ENCODE assay signal across 11 mouse cellular contexts in the genomic region with DNA sequence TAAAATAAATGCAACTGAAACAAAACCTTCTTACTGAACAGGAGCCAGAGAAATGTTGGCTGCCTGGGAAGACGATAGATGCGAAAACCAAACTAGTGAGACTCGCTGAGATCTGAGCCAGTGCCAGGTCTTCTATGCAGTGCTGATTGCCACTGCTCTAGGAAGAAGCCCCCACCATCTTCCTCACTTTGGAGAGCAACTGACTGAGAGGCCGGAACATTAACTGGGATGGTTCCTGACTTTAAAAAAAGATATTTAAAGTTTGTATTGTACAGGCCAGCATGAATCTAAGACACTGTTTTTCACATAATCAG.
DNase-seq lines count a peak whose midpoint lies in the region; ATAC-seq and TF ChIP-seq lines count a peak whose summit lies in the region.
"Had no signal": no experiment of that assay in that cellular context is flagged by ENCODE, and none has a peak within 500 bp of the region (broad histone marks: within the 10 kb centered on the region; RNA-seq: fewer than 3 reads in every experiment).

No protein-coding gene starts in this region.

- H3K36me3 ChIP-seq in embryonic facial prominence, embryonic 14.5 days (ENCODE audit: control insufficient read depth, insufficient read depth, low read length): no peaks in the 10 kb centered on the region
- no peaks in the 10 kb centered on the region for H3K36me3 ChIP-seq in embryonic facial prominence, embryonic 10.5 days (replicated peaks)
- no peaks in the 10 kb centered on the region for H3K36me3 ChIP-seq in hindbrain, postnatal 0 days (ENCODE audit: insufficient read depth, low read length)
- no peaks in the 10 kb centered on the region for H3K36me3 ChIP-seq in hindbrain, embryonic 14.5 days (replicated peaks; ENCODE audit: control insufficient read depth, insufficient read depth)
- H3K36me3 ChIP-seq in midbrain, embryonic 12.5 days: no peaks in the 10 kb centered on the region
- H3K36me3 ChIP-seq in midbrain, embryonic 14.5 days (ENCODE audit: control insufficient read depth, insufficient read depth, low read length): no peaks in the 10 kb centered on the region
- no peaks in the 10 kb centered on the region for H3K36me3 ChIP-seq in stomach, embryonic 14.5 days (ENCODE audit: control insufficient read depth, insufficient read depth, low read length)
- H3K36me3 ChIP-seq: heart, embryonic 10.5 days; hindbrain, embryonic 13.5 days had no signal

- ATAC-seq in embryonic facial prominence, embryonic 14.5 days (ENCODE audit: low read depth): no peak; the same call in 1 of the 2 replicates
- no peak for ATAC-seq in hindbrain, postnatal 0 days
- ATAC-seq in hindbrain, embryonic 14.5 days (ENCODE audit: low FRiP score): no peak
- no peak for ATAC-seq in midbrain, embryonic 12.5 days (ENCODE audit: low FRiP score, low read depth)
- ATAC-seq in midbrain, embryonic 14.5 days (ENCODE audit: low FRiP score, low TSS enrichment): no peak
- no peak for ATAC-seq in stomach, embryonic 14.5 days (ENCODE audit: insufficient number of reproducible peaks, insufficient read depth, low FRiP score, low read depth)
- no peak for ATAC-seq in granulocyte monocyte progenitor cell, adult 5-6 weeks (replicated peaks; ENCODE audit: poor library complexity, severe bottlenecking)

- no peak overlapping the region for H3K4me2 ChIP-seq in embryonic facial prominence, embryonic 14.5 days (ENCODE audit: low read depth, low read length)
- no peak overlapping the region for H3K4me2 ChIP-seq in hindbrain, postnatal 0 days (ENCODE audit: low read depth, low read length)
- no peak overlapping the region for H3K4me2 ChIP-seq in hindbrain, embryonic 14.5 days (replicated peaks)
- no peak overlapping the region for H3K4me2 ChIP-seq in midbrain, embryonic 12.5 days (replicated peaks)
- no peak overlapping the region for H3K4me2 ChIP-seq in midbrain, embryonic 14.5 days (ENCODE audit: low read length)
- no peak overlapping the region for H3K4me2 ChIP-seq in stomach, embryonic 14.5 days (replicated peaks; ENCODE audit: low read depth, low read length)
- H3K4me2 ChIP-seq: hindbrain, embryonic 13.5 days had no signal

- no peak for TF ChIP-seq CTCF in hindbrain, postnatal 0 days (IDR thresholded peaks at IDR 0.05; ENCODE audit: low read depth)

- no peaks in the 10 kb centered on the region for H3K9me3 ChIP-seq in embryonic facial prominence, embryonic 14.5 days (ENCODE audit: control insufficient read depth, low read length)
- H3K9me3 ChIP-seq in embryonic facial prominence, embryonic 10.5 days: no peaks in the 10 kb centered on the region
- H3K9me3 ChIP-seq in hindbrain, postnatal 0 days (ENCODE audit: low read length): no peaks in the 10 kb centered on the region
- no peaks in the 10 kb centered on the region for H3K9me3 ChIP-seq in hindbrain, embryonic 14.5 days (ENCODE audit: control insufficient read depth, low read length)
- no peaks in the 10 kb centered on the region for H3K9me3 ChIP-seq in midbrain, embryonic 12.5 days
- H3K9me3 ChIP-seq in midbrain, embryonic 14.5 days (ENCODE audit: control insufficient read depth, low read length): no peaks in the 10 kb centered on the region
- no peaks in the 10 kb centered on the region for H3K9me3 ChIP-seq in stomach, embryonic 14.5 days (ENCODE audit: control insufficient read depth, low read depth, low read length)
- H3K9me3 ChIP-seq: heart, embryonic 10.5 days; hindbrain, embryonic 13.5 days had no signal

- H3K4me3 ChIP-seq in embryonic facial prominence, embryonic 14.5 days (ENCODE audit: low read depth, low read length): no peak overlapping the region
- H3K4me3 ChIP-seq in embryonic facial prominence, embryonic 10.5 days: no peak overlapping the region
- H3K4me3 ChIP-seq in hindbrain, postnatal 0 days (ENCODE audit: low read length): no peak overlapping the region
- no peak overlapping the region for H3K4me3 ChIP-seq in hindbrain, embryonic 14.5 days (replicated peaks; ENCODE audit: low read length)
- no peak overlapping the region for H3K4me3 ChIP-seq in midbrain, embryonic 12.5 days
- H3K4me3 ChIP-seq in midbrain, embryonic 14.5 days (replicated peaks; ENCODE audit: low read depth, low read length): no peak overlapping the region
- H3K4me3 ChIP-seq in stomach, embryonic 14.5 days (ENCODE audit: low read depth, low read length): no peak overlapping the region
- H3K4me3 ChIP-seq: heart, embryonic 10.5 days; hindbrain, embryonic 13.5 days had no signal

- H3K9ac ChIP-seq in embryonic facial prominence, embryonic 14.5 days (ENCODE audit: low read depth, low read length): no peak overlapping the region
- no peak overlapping the region for H3K9ac ChIP-seq in hindbrain, postnatal 0 days (replicated peaks; ENCODE audit: low read length)
- H3K9ac ChIP-seq in hindbrain, embryonic 14.5 days: no peak overlapping the region
- H3K9ac ChIP-seq in midbrain, embryonic 12.5 days (replicated peaks): no peak overlapping the region
- H3K9ac ChIP-seq in midbrain, embryonic 14.5 days (replicated peaks; ENCODE audit: low read length): no peak overlapping the region
- H3K9ac ChIP-seq in stomach, embryonic 14.5 days (replicated peaks; ENCODE audit: low read depth, low read length): no peak overlapping the region
- H3K9ac ChIP-seq: hindbrain, embryonic 13.5 days had no signal

- H3K27ac ChIP-seq in embryonic facial prominence, embryonic 14.5 days (replicated peaks; ENCODE audit: low read depth, low read length): peak overlapping the region; percentile 74; the same call in 1 of the 2 replicates
- no peak overlapping the region for H3K27ac ChIP-seq in embryonic facial prominence, embryonic 10.5 days (replicated peaks)
- no peak overlapping the region for H3K27ac ChIP-seq in hindbrain, postnatal 0 days
- no peak overlapping the region for H3K27ac ChIP-seq in hindbrain, embryonic 14.5 days
- 0 out of 2 replicates have a peak overlapping the region, but pooled peaks have one; percentile 30 for H3K27ac ChIP-seq in midbrain, embryonic 12.5 days (replicated peaks)
- no peak overlapping the region for H3K27ac ChIP-seq in midbrain, embryonic 14.5 days (replicated peaks; ENCODE audit: low read depth, low read length)
- peak overlapping the region; percentile 17; the same call in 1 of the 2 replicates for H3K27ac ChIP-seq in stomach, embryonic 14.5 days (ENCODE audit: low read length)
- H3K27ac ChIP-seq: heart, embryonic 10.5 days; hindbrain, embryonic 13.5 days had no signal

- H3K27me3 ChIP-seq in embryonic facial prominence, embryonic 14.5 days (replicated peaks; ENCODE audit: control insufficient read depth, insufficient read depth, low read length): no peaks in the 10 kb centered on the region
- no peaks in the 10 kb centered on the region for H3K27me3 ChIP-seq in embryonic facial prominence, embryonic 10.5 days (replicated peaks; ENCODE audit: low read depth, poor library complexity, severe bottlenecking)
- H3K27me3 ChIP-seq in hindbrain, postnatal 0 days (ENCODE audit: insufficient read depth, low read length): no peaks in the 10 kb centered on the region
- no peaks in the 10 kb centered on the region for H3K27me3 ChIP-seq in hindbrain, embryonic 14.5 days (ENCODE audit: control insufficient read depth, insufficient read depth, low read length)
- H3K27me3 ChIP-seq in midbrain, embryonic 12.5 days: no peaks in the 10 kb centered on the region
- H3K27me3 ChIP-seq in midbrain, embryonic 14.5 days (ENCODE audit: control insufficient read depth, insufficient read depth, low read length): no peaks in the 10 kb centered on the region
- H3K27me3 ChIP-seq in stomach, embryonic 14.5 days (ENCODE audit: control insufficient read depth, insufficient read depth, low read length): no peaks in the 10 kb centered on the region
- H3K27me3 ChIP-seq: hindbrain, embryonic 13.5 days had no signal

- DNase-seq in embryonic facial prominence, embryonic 14.5 days (ENCODE audit: low spot score): peak; percentile 89
- DNase-seq in embryonic facial prominence, embryonic 10.5 days (ENCODE audit: low spot score): no peak
- DNase-seq in hindbrain, postnatal 0 days (ENCODE audit: low spot score): peak; percentile 35
- no peak for DNase-seq in hindbrain, embryonic 14.5 days (ENCODE audit: low spot score)
- no peak for DNase-seq in midbrain, embryonic 14.5 days
- DNase-seq: kidney, adult 9 months had no signal

- 0 out of 2 replicates have a peak, but pooled peaks cover 8% of the 10 kb centered on the region for H3K4me1 ChIP-seq in embryonic facial prominence, embryonic 14.5 days (ENCODE audit: control insufficient read depth, insufficient read depth, low read length)
- no peaks in the 10 kb centered on the region; the same call in 1 of the 2 replicates for H3K4me1 ChIP-seq in embryonic facial prominence, embryonic 10.5 days
- no peaks in the 10 kb centered on the region for H3K4me1 ChIP-seq in hindbrain, postnatal 0 days (ENCODE audit: insufficient read depth, low read length)
- no peaks in the 10 kb centered on the region; the same call in 1 of the 2 replicates for H3K4me1 ChIP-seq in hindbrain, embryonic 14.5 days (replicated peaks; ENCODE audit: control insufficient read depth, insufficient read depth, low read length)
- no peaks in the 10 kb centered on the region for H3K4me1 ChIP-seq in midbrain, embryonic 12.5 days
- H3K4me1 ChIP-seq in midbrain, embryonic 14.5 days (ENCODE audit: control insufficient read depth, insufficient read depth, low read length): 0 out of 2 replicates have a peak, but pooled peaks cover 6% of the 10 kb centered on the region
- H3K4me1 ChIP-seq in stomach, embryonic 14.5 days (ENCODE audit: control insufficient read depth, insufficient read depth, low read length): no peaks in the 10 kb centered on the region
- H3K4me1 ChIP-seq: heart, embryonic 10.5 days; hindbrain, embryonic 13.5 days had no signal

- 52% methylated on average over 4 of the region's 4 CpGs for WGBS in embryonic facial prominence, embryonic 14.5 days
- 91% methylated on average over 4 of the region's 4 CpGs for WGBS in embryonic facial prominence, embryonic 10.5 days
- 42% methylated on average over 4 of the region's 4 CpGs for WGBS in hindbrain, postnatal 0 days
- 81% methylated on average over 4 of the region's 4 CpGs for WGBS in hindbrain, embryonic 14.5 days
- WGBS in midbrain, embryonic 12.5 days: 94% methylated on average over 4 of the region's 4 CpGs
- 85% methylated on average over 4 of the region's 4 CpGs for WGBS in midbrain, embryonic 14.5 days
- 52% methylated on average over 4 of the region's 4 CpGs for WGBS in stomach, embryonic 14.5 days

Comparison
In these comparisons a context has a peak if more than half of its experiments do, and no peak if none do; other contexts are left out.
1. DNase-seq: peak in embryonic facial prominence, embryonic 14.5 days (single experiment) and hindbrain, postnatal 0 days (single experiment); none in embryonic facial prominence, embryonic 10.5 days (single experiment), hindbrain, embryonic 14.5 days (single experiment) and midbrain, embryonic 14.5 days (single experiment).
2. H3K27ac ChIP-seq: peak in embryonic facial prominence, embryonic 14.5 days (single experiment), midbrain, embryonic 12.5 days (single experiment) and stomach, embryonic 14.5 days (single experiment); none in embryonic facial prominence, embryonic 10.5 days (single experiment), hindbrain, postnatal 0 days (single experiment), hindbrain, embryonic 14.5 days (single experiment) and midbrain, embryonic 14.5 days (single experiment).